ENCODE assay signal across 16 mouse cellular contexts in the genomic region with DNA sequence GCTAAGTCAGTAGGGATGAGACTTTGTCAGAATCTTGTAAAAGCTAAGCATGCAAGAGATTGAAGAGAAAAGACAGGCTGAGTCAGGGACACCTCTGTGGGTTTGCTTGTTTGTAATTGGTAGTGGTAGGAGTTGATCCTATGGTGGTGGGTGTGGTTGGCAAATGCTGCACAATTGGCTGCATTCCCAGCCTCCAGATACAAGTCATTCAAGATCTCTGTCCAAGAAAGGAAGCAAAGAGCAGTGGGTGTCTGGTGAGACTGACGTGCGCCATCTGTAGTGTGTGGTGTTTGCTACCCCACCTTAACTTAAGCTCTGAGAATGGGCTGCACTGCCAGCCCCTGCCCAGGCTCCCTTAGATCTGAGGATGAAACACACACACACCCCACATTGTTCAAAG. TPM values are rescaled to one million over a fixed set of nuclear protein-coding genes. Genes with fewer than 3 reads are reported as not detected.
A peak's percentile ranks its signal among the peaks of the same experiment; 100 is the strongest.
DNase-seq lines count a peak whose midpoint lies in the region; ATAC-seq and TF ChIP-seq lines count a peak whose summit lies in the region.
"Had no signal": no experiment of that assay in that cellular context is flagged by ENCODE, and none has a peak within 500 bp of the region (broad histone marks: within the 10 kb centered on the region; RNA-seq: fewer than 3 reads in every experiment).

No protein-coding gene starts in this region.

- no peak overlapping the region for H3K4me2 ChIP-seq in lung, embryonic 14.5 days
- H3K4me2 ChIP-seq: limb, embryonic 13.5 days; midbrain, embryonic 13.5 days had no signal

- H3K9ac ChIP-seq in lung, embryonic 14.5 days, result no peak overlapping the region
- H3K9ac ChIP-seq: limb, embryonic 13.5 days; midbrain, embryonic 13.5 days had no signal

- ATAC-seq in lung, embryonic 14.5 days (ENCODE audit: insufficient read depth), result peak; percentile 85
- ATAC-seq: midbrain, embryonic 13.5 days had no signal

- WGBS in lung, embryonic 14.5 days, result 65% methylated on average over 2 of the region's 2 CpGs
- 62% methylated on average over 2 of the region's 2 CpGs for WGBS in lung, adult 2 months

- H3K27me3 ChIP-seq in lung, embryonic 14.5 days (ENCODE audit: insufficient read depth, low read length), result no peaks in the 10 kb centered on the region
- H3K27me3 ChIP-seq: limb, embryonic 13.5 days; midbrain, embryonic 13.5 days had no signal

- H3K4me3 ChIP-seq in lung, embryonic 14.5 days (ENCODE audit: low read depth, low read length), result no peak overlapping the region
- H3K4me3 ChIP-seq in lung, adult 2 months (replicated peaks; ENCODE audit: extremely low read depth, low read depth, low read length), result no peak overlapping the region
- H3K4me3 ChIP-seq: limb, embryonic 13.5 days; midbrain, embryonic 13.5 days had no signal

- intact Hi-C loops in left cerebral cortex, postnatal 36 days (cut with DNase I), result no loop called here

- TF ChIP-seq POLR2A in lung, adult 2 months (IDR thresholded peaks at IDR 0.05; ENCODE audit: borderline replicate concordance, extremely low read depth, low read depth, low read length), result no peak

- TF ChIP-seq CTCF in lung, embryonic 14.5 days (IDR thresholded peaks at IDR 0.05; ENCODE audit: low read depth), result no peak
- no peak for TF ChIP-seq CTCF in lung, adult 2 months (IDR thresholded peaks at IDR 0.05; ENCODE audit: insufficient read depth, low read length)

- H3K36me3 ChIP-seq in lung, embryonic 14.5 days (ENCODE audit: insufficient read depth), result peaks cover 65% of the 10 kb centered on the region

- no peak overlapping the region for H3K27ac ChIP-seq in lung, embryonic 14.5 days (ENCODE audit: low read depth)
- H3K27ac ChIP-seq: limb, embryonic 13.5 days; midbrain, embryonic 13.5 days had no signal

- no peaks in the 10 kb centered on the region for H3K9me3 ChIP-seq in lung, embryonic 14.5 days (ENCODE audit: low read depth, low read length)
- H3K9me3 ChIP-seq: limb, embryonic 13.5 days; midbrain, embryonic 13.5 days had no signal

- H3K4me1 ChIP-seq in lung, embryonic 14.5 days (ENCODE audit: insufficient read depth), result no peaks in the 10 kb centered on the region
- H3K4me1 ChIP-seq in lung, adult 2 months (ENCODE audit: control insufficient read depth, insufficient read depth, low read length), result no peaks in the 10 kb centered on the region
- H3K4me1 ChIP-seq: limb, embryonic 13.5 days; midbrain, embryonic 13.5 days had no signal

- peak; percentile 84 for DNase-seq in lung, embryonic 14.5 days
- no peak for DNase-seq in lung, adult 2 months
- peak; percentile 63 to 75 for DNase-seq in layer of hippocampus, adult 8-10 months (ENCODE audit: low spot score in 2 of 2)
- DNase-seq in left cerebral cortex, postnatal 36 days (ENCODE audit: low spot score in 2 of 2), result peak; percentile 79 to 85
- DNase-seq in telencephalon, adult 2 months (ENCODE audit: low read depth, low spot score), result peak; percentile 90
- no peak for DNase-seq in liver
- DNase-seq in spleen, adult 12 weeks (ENCODE audit: low spot score), result no peak
- no peak for DNase-seq in Muller cell, postnatal 12 days (ENCODE audit: inconsistent ontology term)
- DNase-seq: heart, postnatal 4 days; kidney, adult 18-20 months; thymus, postnatal 36 days had no signal

RNA-seq across cellular contexts. Expression of gene Mdm1, which starts 19.5 kb away (rescaled TPM):
- polyA plus RNA-seq in lung, embryonic 14.5 days (2014; fragmentation: Nextera tagmentation; extraction: Ambion mirVana), result 38.0 and 40.3 TPM in 2 replicates
- 5.1 and 8.4 TPM in 2 replicates for polyA plus RNA-seq in lung, adult 2 months (2012; rRNA removed)
- 10 to 100 TPM in 3 of 4 experiments, 1 to 10 TPM in 1; 8.2 to 13.1 (median 10.8) TPM for total RNA-seq in layer of hippocampus, adult 8-10 months (2022)
- 1 to 10 TPM; 3.9 to 8.1 TPM for total RNA-seq in left cerebral cortex, postnatal 36 days (2021)

RNA-seq across cellular contexts. Expression of gene Il22, which starts 43.6 kb away (rescaled TPM):
- polyA plus RNA-seq in lung, embryonic 14.5 days (2014; fragmentation: Nextera tagmentation; extraction: Ambion mirVana), result not detected in 2 replicates
- not detected in 2 replicates for polyA plus RNA-seq in lung, adult 2 months (2012; rRNA removed)
- total RNA-seq in layer of hippocampus, adult 8-10 months (2022), result not detected
- total RNA-seq in left cerebral cortex, postnatal 36 days (2021), result not detected
- total RNA-seq: common myeloid progenitor, adult 5-6 weeks; granulocyte monocyte progenitor cell, adult 5-6 weeks; heart, postnatal 4 days had no signal
- polyA plus RNA-seq: C2C12; limb, embryonic 13.5 days; midbrain, embryonic 13.5 days had no signal

Comparison
In these comparisons a context has a peak if more than half of its experiments do, and no peak if none do; other contexts are left out.
1. DNase-seq: peak in lung, embryonic 14.5 days (single experiment), layer of hippocampus, adult 8-10 months (2 of 2), left cerebral cortex, postnatal 36 days (2 of 2) and telencephalon, adult 2 months (single experiment); none in lung, adult 2 months (single experiment), liver (single experiment), spleen, adult 12 weeks (single experiment) and Muller cell, postnatal 12 days (single experiment).